Mouse (Mus musculus): Measurements from ENCODE around the gene Cfap36.

DNA sequence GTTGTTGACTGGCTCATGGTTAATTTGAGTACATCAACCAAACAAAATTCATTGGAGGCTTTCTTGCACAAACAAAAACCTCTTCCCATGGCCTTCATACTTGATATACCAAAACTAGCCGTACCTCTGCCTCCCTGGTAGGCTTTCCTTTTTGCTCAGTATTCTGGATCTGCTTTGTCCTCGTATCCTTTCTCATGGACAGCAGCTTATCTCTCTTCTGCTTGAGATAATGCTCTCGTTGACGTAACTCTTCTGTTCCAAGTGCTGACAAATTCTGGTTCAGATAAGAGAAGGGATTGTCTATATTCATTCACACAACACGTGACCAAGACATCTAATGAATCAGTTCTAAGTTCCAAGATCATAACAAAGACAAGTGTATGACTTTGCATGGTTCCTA is 24.9 kb downstream of the Cfap36 start:
- TF ChIP-seq SMC3 (IDR thresholded peaks at IDR 0.05; ENCODE audit: low read depth, low read length) (no peak), POLR2A (IDR thresholded peaks at IDR 0.05; ENCODE audit: low read depth, low read length) (no peak), TBP (conservative IDR thresholded peaks at IDR 0.05; ENCODE audit: low read depth, low read length) (no peak)

All from CH12.LX (cell line).